Mouse (Mus musculus) liver, embryonic 18 days (tissue): Measurements from ENCODE around the gene Adh6b. TPM values are rescaled to one million over a fixed set of nuclear protein-coding genes. Genes with fewer than 3 reads are reported as not detected.

Experiments
- polyA plus RNA-seq: library from polyadenylated mRNA; depleted of rRNA; stranded (reverse); fragments of >200 nt; gene quantifications from 2 replicates; pipeline ENCODE4 v1.2.3, GENCODE M21; 2012; rRNA removed

Adh6b gene
- polyA plus RNA-seq, result 0.19 and 0.27 TPM in 2 replicates

GRCm38 (mm10) chr3:138341471-138341870 is at the start of gene Adh6b:
Adh6b (plus strand) TSS chr3:138341775.

DNA sequence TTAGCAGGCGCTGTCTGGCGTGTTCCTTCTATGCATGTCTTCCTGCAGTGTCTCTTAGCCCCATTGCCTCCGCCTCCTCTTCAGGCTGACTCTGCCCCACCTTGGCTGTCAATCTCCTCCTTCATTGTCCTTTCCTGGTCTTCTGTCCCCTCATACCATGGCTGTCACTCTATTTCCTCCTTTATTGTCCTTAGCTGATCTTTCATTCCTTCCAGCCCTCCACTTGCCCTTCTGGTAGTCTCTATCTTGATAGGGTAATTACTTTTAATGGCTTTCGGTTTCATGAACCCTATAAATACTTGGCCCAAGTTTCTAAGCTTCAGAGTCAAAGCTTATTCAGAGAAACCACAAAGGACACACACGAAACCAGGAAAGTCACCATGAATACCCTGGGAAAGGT is 28.6 kb upstream of the Adh6b start, which contains the start of gene Adh6a:
Gene Adh6a (plus strand): TSS at position 322 of the 400 bp plus-strand sequence.

Other genes starting within 250 kb of the Adh6b start
- 2.4 and 2.9 TPM in 2 replicates for gene Trmt10a, start 198.3 kb upstream of the Adh6b start, polyA plus RNA-seq
- 47.1 and 48.9 TPM in 2 replicates for gene Mttp, start 196.8 kb upstream of the Adh6b start, polyA plus RNA-seq
- not detected in 2 replicates for gene 4930579F01Rik, start 147.9 kb upstream of the Adh6b start, polyA plus RNA-seq
- gene Adh7, start 124.0 kb upstream of the Adh6b start, polyA plus RNA-seq, result 4.8 and 4.9 TPM in 2 replicates
- 1,016 and 1,070 TPM in 2 replicates for gene Adh1, start 80.8 kb upstream of the Adh6b start, polyA plus RNA-seq
- not detected in 2 replicates for gene Adh6a, start 28.5 kb upstream of the Adh6b start, polyA plus RNA-seq
- 0.39 and 0.49 TPM in 2 replicates for gene Adh4, start 73.7 kb downstream of the Adh6b start, polyA plus RNA-seq
- gene Adh5, start 101.3 kb downstream of the Adh6b start, polyA plus RNA-seq, result 169 and 177 TPM in 2 replicates
- gene Metap1, start 147.7 kb downstream of the Adh6b start, polyA plus RNA-seq, result 18.9 and 20.2 TPM in 2 replicates
- 48.1 and 52.3 TPM in 2 replicates for gene Eif4e, start 184.4 kb downstream of the Adh6b start, polyA plus RNA-seq